Mouse (Mus musculus) kidney, adult 2 months (tissue): Measurements from ENCODE around the gene Dzip1l. TPM values are rescaled to one million over a fixed set of nuclear protein-coding genes. Genes with fewer than 3 reads are reported as not detected.

Experiments
- DNase-seq: peaks from one replicate; pipeline ENCODE4 v3.0.0; 2021
- H3K27ac ChIP-seq: fragments of 200-500 bp; 2 replicates; pipeline ENCODE4 v1.5.1; 2012; ENCODE audit warnings: low read depth, low read length, control low read depth, inconsistent platforms; ENCODE audit not compliant: insufficient read depth
- H3K27me3 ChIP-seq: fragments of 200-500 bp; replicated peaks from 2 replicates; pipeline ENCODE4 v1.6.1; 2012; ENCODE audit warnings: mild to moderate bottlenecking, moderate library complexity, low read length, inconsistent platforms; ENCODE audit not compliant: control insufficient read depth, insufficient read depth
- H3K36me3 ChIP-seq: fragments of 200-500 bp; 2 replicates; pipeline ENCODE4 v1.6.1; 2012; ENCODE audit warnings: mild to moderate bottlenecking, moderate library complexity, low read length, inconsistent platforms; ENCODE audit not compliant: control insufficient read depth, insufficient read depth
- H3K4me1 ChIP-seq: fragments of 200-500 bp; 2 replicates; pipeline ENCODE4 v1.6.1; 2011; ENCODE audit warnings: low read length; ENCODE audit not compliant: control insufficient read depth, insufficient read depth
- H3K4me3 ChIP-seq: fragments of 200-500 bp; 2 replicates; pipeline ENCODE4 v1.5.1; 2011; ENCODE audit warnings: mild to moderate bottlenecking, low read depth, low read length, control low read depth; ENCODE audit not compliant: insufficient read depth
- CTCF ChIP-seq: fragments of 200-500 bp; conservative IDR thresholded peaks from 2 replicates; pipeline ENCODE4 v1.5.1; 2011; ENCODE audit warnings: low read depth, mild to moderate bottlenecking, control low read depth, low read length, moderate library complexity, mixed read lengths; ENCODE audit not compliant: insufficient read depth, insufficient read length
- POLR2A ChIP-seq: fragments of 200-500 bp; IDR thresholded peaks from one replicate; pipeline ENCODE4 v1.6.1; 2011; ENCODE audit warnings: low read depth, low read length, control low read depth
- WGBS: fragments of 180-500 bp; shearing (Covaris S2); methylation state at CpG from one replicate; pipeline ENCODE4 v1.1.7; 2018; 5-methylcytosine and 5-hydroxymethylcytosine counted together
- polyA plus RNA-seq: library from polyadenylated mRNA; depleted of rRNA; stranded (reverse); fragments of >200 nt; gene quantifications from 2 replicates; pipeline ENCODE4 v1.2.3, GENCODE M21; 2012; rRNA removed

Dzip1l gene
- polyA plus RNA-seq, 1 experiment, result 6.8 TPM

GRCm38 (mm10) chr9:99717134-99717533, 87.8 kb downstream of the Dzip1l start, which contains the start of gene Cldn18:
Gene Cldn18 (minus strand): TSS chr9:99717267.
- Histone ChIP-seq H3K27ac (no peak within 1 kb of the TSS), H3K4me1 (no peaks in the 10 kb centered on the region), H3K27me3 (no peaks in the 10 kb centered on the region), H3K4me3 (no peak within 1 kb of the TSS), H3K36me3 (no peaks in the 10 kb centered on the region)
- no peak for TF ChIP-seq CTCF
- TF ChIP-seq POLR2A, result no peak
- 92% methylated on average over 14 of the region's 14 CpGs for WGBS
- DNase-seq, result no peak

Other genes starting within 250 kb of the Dzip1l start
- gene Mras, start 192.1 kb upstream of the Dzip1l start, polyA plus RNA-seq, result 13.7 and 14.6 TPM in 2 replicates
- gene Nme9, start 178.0 kb upstream of the Dzip1l start, polyA plus RNA-seq, result 0.16 TPM in 1 of 2 replicates, not detected in the other
- gene Armc8, start 60.6 kb upstream of the Dzip1l start, polyA plus RNA-seq, result 10.2 and 11.3 TPM in 2 replicates
- gene Dbr1, start 53.7 kb upstream of the Dzip1l start, polyA plus RNA-seq, result 6.5 and 6.7 TPM in 2 replicates
- gene A4gnt, start 17.0 kb upstream of the Dzip1l start, polyA plus RNA-seq, result 7.9 TPM in 2 replicates
- gene Cldn18, start 87.8 kb downstream of the Dzip1l start, polyA plus RNA-seq, result 0.08 and 0.11 TPM in 2 replicates
- gene Sox14, start 246.7 kb downstream of the Dzip1l start, polyA plus RNA-seq, result not detected in 2 replicates